Mouse (Mus musculus): Measurements from ENCODE around the gene Ifitm3. TPM values are rescaled to one million over a fixed set of nuclear protein-coding genes. Genes with fewer than 3 reads are reported as not detected.
"Not testable (repeated sequence)": the region's sequence is repeated elsewhere in the genome, so short reads cannot be mapped to it uniquely, and the experiment has no call there.

Ifitm3 gene
- total RNA-seq, 2 experiments from 2014 or later, result 8.0 to 11.4 TPM

GRCm38 (mm10) chr7:141003248-141004010 is 7.1 kb downstream of the Ifitm3 start:
- no peak for DNase-seq (ENCODE audit: low spot score in 2 of 2)

DNA sequence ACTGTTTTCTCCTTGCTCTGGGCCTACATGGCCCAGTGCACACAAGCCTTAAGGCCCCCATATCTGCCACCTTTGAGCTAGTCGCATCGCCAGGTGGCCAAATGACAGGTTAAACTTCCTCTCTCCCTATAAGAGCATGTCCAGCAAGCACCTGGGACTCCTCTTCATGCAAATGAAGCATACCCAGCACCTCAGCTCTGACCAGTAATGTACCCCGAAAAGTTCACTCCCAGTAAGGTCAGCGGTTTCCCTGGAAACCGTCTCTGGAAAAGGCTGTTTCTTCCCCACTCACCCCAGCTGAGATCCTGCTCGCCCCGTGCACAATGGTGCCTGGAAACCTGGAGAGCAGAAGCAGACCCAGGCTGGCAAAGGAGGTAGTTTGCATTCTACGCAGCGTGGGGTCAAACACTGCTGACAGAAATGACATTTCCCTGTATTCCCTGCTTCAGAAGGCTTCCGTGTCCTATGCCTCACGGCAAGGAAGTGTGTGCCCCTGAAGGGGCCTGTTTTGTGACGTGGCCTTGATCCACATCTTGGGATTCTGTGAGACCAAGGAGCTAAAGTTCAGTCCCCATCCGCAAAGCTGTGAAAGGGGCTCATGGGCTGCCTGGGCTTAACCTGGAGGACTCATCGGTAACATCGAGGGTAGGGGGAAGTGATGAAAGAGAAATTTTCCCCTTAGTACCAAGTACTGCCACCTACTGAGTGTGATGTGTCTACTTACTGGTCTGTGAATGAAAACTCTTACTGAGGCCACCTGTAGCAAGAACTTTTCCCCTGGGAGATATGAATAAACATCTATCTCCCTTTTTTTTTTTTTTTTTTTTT is 9.5 kb downstream of the Ifitm3 start:
- DNase-seq (ENCODE audit: low spot score in 2 of 2), result no peak

DNA sequence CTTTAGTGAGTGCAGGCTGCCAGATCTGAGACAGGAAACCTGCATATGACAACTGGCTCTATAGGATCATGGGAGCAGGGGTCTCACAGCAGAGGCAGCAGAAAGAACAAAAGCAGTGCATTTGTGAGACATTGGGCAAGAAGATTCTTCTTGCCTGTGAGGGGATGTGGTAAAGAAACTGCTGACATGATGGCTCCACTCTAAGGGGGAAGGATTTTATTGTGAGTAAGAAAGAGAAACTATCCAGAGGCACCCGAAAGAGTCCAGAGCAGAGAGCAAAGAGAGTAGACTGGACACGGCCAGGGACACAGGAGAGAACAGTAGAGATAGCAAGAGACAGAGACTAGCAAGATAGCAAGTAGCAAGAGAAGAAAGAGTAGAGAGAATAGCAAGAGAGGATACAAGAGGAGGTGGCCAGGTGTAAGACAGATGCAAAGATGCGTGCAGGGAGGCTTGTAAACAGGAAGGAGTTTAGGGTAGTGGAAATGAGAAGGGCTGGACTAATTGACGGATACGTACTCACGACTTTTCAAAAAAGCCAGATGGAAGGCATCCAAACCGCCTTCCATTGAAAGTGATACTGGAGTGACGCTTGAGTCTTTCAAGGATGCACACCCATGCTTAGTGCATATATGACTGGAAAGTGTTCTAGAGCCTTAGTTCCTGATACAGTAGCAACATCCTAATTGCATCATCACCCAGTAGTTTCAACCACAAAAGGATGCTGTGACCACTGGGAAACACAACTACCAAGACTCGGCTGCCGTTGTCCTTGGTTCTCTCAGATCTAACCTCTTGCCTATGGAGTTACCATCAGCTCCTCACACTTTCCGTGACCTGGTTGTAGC is 11.5 kb downstream of the Ifitm3 start:
- no peak for DNase-seq (ENCODE audit: low spot score in 2 of 2)

- DNase-seq (ENCODE audit: low spot score in 2 of 2), result no peak
These were observed 12.8 kb downstream of the Ifitm3 start for GRCm38 (mm10) chr7:140997817-140998216.

GRCm38 (mm10) chr7:140991117-140991689 is 19.4 kb downstream of the Ifitm3 start:
- no peak for DNase-seq (ENCODE audit: low spot score in 2 of 2)

- DNase-seq (ENCODE audit: low spot score in 2 of 2), result no peak
These were observed 19.9 kb downstream of the Ifitm3 start for GRCm38 (mm10) chr7:140990622-140991021.

GRCm38 (mm10) chr7:140990185-140990584 is 20.4 kb downstream of the Ifitm3 start:
- DNase-seq (ENCODE audit: low spot score in 2 of 2), result no peak

DNA sequence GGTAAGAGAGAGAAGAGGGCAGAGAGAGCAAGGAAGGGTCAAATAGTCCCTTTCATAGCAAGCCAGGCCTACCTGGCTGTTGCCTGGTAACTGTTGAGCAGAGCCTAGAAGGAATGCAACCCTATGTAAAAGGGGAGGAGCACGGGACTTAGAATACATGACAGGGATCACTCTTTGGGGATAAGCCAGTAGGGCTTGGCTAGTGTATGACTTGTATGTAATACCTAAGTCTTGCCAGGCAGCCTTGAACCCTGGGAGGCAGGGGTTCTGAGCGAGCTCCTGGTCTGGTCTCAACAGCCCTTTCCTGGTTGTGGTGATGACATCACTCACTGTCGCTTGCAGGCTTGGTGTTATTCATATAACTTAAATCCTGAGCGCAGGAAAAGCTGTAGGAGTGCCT is 21.5 kb downstream of the Ifitm3 start:
- DNase-seq (ENCODE audit: low spot score in 2 of 2), result no peak

DNA sequence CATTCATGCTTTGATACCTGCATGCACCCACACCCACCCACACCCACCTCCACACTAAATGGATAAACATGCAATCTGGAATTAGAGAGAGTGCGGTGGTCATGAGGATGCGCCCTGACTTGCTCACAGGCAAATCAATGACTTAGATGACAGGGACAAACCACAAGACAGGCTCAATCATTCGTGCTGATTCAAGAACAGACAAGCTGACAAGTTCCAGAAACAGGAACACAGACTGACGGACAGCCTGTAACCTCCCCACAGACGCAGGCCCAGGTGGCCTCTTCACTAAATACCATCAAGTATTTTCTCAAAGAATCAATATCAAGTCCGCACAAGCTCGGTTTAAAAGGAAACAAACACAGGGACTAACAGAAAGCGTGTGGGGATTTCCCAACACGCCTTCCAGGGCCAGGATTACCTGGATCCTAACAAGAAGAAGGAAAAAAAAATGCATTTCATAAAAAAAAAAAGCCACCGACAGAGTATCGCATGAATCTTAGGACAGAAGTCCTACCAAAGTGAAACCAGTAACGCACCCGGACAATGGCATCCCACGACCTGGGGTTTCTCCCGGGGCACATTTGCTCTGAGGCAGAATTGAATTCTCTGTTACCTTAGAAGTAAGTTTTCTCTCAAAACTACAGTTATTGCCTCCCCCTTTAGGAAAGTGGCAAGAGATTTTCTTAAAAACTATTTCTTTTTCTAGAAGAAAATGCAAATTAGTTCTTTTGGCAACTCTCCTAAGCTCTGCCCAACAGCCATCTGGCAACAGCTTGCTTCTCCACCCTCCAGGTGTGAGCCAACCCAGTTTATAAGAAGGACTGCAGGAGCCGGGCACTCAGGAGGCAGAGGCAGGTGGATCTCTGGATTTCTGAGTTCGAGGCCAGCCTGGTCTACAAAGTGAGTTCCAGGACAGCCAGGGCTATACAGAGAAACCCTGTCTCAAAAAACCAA is 23.1 kb downstream of the Ifitm3 start:
- peak; percentile 10 to 30 for DNase-seq (ENCODE audit: low spot score in 2 of 2)

- DNase-seq (ENCODE audit: low spot score in 2 of 2), result no peak
These were observed 27.6 kb downstream of the Ifitm3 start for GRCm38 (mm10) chr7:140982971-140983370.

GRCm38 (mm10) chr7:140981704-140982103 is 28.9 kb downstream of the Ifitm3 start:
- no peak for DNase-seq (ENCODE audit: low spot score in 2 of 2)

- DNase-seq (ENCODE audit: low spot score in 2 of 2), result not testable (repeated sequence)
These were observed 33.9 kb downstream of the Ifitm3 start for GRCm38 (mm10) chr7:140976720-140977119.

DNA sequence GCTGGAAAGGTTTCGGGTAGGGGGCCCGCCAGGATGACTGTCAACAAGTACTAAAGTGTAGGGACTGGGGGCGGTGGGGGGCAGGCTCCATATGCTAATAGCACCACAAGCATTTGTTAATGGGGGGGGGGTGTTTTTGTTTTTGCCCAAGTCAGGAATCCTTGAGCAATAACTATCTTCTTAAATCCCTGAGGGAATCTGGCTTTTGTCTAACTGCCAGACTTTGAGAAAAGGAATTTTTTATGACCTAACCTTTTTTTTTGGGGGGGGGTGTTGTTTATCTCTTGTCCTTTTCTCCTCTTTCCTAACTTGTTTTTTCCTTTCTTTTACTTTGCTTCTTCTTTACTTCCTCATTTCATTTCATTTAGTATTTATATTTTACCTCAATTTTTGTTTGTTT is 35.1 kb downstream of the Ifitm3 start:
- DNase-seq (ENCODE audit: low spot score in 2 of 2), result no peak

DNA sequence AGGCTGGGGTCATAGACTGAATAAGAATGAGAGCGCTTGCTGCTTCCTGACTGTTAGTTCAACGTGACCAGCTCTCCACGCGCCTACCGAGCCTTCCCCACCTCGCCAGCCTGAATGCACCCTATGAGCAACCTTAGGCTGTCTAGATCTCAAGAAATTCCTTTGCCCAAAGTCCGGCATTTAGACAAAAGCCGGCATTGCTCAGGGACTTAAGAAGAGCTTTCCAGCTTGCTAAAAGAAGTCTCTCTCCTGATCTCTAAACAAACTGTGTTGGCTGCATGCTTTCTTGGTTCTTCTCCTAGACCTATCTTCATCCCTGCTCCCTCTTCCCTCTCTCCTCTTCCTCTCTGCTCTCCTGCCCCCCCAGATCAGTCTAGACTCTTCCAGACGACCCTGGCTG is 35.6 kb downstream of the Ifitm3 start:
- DNase-seq (ENCODE audit: low spot score in 2 of 2), result no peak

GRCm38 (mm10) chr7:140973396-140974165 is 37.0 kb downstream of the Ifitm3 start:
- DNase-seq (ENCODE audit: low spot score in 2 of 2), result no peak

DNA sequence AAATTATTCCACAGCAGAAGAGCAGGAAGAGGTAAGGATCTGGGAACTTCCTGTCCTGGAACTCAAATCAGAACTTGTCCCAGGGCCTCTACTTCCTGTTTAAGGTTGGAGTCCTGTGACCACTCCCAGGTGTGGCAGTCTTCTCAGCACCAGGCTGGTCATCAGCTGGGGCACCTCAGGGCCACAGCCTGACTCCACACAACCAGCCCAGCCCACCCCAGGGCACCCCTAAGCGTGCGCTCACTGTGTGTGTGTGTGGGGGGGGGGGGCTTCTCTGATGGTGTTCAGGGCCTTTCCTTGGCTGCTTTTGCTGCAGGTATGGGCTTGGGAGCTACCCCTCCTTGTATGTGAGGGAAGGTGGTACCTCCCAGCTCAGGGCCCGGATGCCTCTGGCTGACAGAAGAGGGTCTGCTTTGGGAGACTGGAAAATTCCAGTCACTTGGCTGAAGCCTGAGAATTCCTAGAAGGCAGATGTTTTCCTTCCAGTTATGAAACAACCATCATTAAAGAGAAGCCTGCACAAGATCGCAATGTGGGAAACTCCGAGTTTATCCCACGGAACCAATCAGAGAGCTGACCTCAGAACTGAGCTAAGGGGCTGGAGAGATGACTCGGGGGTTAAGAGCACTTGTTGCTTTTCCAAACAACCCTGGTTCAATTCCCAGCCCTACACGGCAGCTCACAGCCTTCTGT is 38.9 kb downstream of the Ifitm3 start:
- DNase-seq (ENCODE audit: low spot score in 2 of 2), result no peak

DNA sequence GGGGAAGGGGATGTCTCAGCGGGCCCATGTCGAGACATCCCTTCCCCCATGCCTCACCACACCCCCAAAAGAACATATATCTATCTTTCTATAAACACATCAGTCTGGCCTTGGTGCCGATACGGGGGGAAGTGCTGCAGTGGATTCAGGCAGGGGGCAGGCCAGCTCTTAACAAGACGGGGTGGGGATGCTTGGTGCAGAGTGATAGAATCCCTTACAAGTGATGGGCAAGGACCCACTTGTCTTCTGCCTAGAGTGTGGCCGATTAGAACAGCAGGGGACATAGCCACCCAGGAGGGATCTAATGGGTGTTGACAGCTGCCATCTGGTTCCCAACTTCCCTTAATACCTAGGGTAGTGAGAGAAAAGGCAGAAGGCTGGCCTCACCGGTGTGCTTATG is 39.6 kb downstream of the Ifitm3 start:
- no peak for DNase-seq (ENCODE audit: low spot score in 2 of 2)

GRCm38 (mm10) chr7:140968710-140969109 is 41.9 kb downstream of the Ifitm3 start:
- not testable (repeated sequence) for DNase-seq (ENCODE audit: low spot score in 2 of 2)
